Mouse (Mus musculus): ENCODE measurements at regions not wholly inside any gene's neighbourhood (a gene's known extent, or its start where the extent isn't known, plus 50 kb on each side); places are given as distances from the start of the nearest gene placed in this dataset.

DNA sequence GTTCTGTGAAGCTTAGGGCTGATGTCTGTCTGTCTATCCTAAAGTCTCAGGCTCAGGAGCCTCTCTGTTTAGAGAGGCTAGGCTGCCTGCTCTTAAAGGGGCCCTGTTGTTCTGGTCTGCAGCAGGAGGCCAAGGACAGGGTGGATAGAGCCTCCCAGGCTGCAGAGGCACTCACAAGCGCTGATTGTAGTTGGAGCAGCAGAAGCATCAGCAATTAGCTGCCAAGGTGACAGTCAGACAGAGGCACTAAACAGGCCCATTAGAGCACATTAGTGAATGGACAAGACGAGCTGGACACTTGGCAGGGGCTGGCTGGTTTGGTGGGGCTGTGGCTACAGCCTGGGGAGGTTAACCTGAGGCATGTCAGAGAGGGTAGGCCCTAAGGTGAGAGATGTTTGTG is 93.8 kb upstream of the Unc5b start:
- Histone ChIP-seq H3K36me3 (no peaks in the 10 kb centered on the region), H3K27me3 (replicated peaks) (no peaks in the 10 kb centered on the region), H3K4me3 (no peak overlapping the region), H3K4me2 (peak overlapping the region; percentile 5; the same call in 1 of the 2 replicates), H3K9me3 (replicated peaks) (no peaks in the 10 kb centered on the region), H3K9ac (no peak overlapping the region), H3K4me1 (replicated peaks) (peaks cover 66% of the 10 kb centered on the region), H3K27ac (ENCODE audit: poor library complexity, severe bottlenecking) (peak overlapping the region; percentile 70)
- 0 out of 2 replicates have a peak, but pooled peaks have one; percentile 51 for ATAC-seq (ENCODE audit: insufficient number of reproducible peaks, low FRiP score)
- 28% methylated on average over 2 of the region's 2 CpGs for whole genome bisulfite sequencing

- no peak for ATAC-seq (ENCODE audit: insufficient number of reproducible peaks, low FRiP score)
- Histone ChIP-seq H3K27me3 (replicated peaks) (no peaks in the 10 kb centered on the region), H3K4me2 (no peak overlapping the region), H3K9me3 (replicated peaks) (no peaks in the 10 kb centered on the region), H3K9ac (no peak overlapping the region), H3K27ac (ENCODE audit: poor library complexity, severe bottlenecking) (no peak overlapping the region), H3K4me1 (replicated peaks) (peaks cover 65% of the 10 kb centered on the region), H3K4me3 (no peak overlapping the region), H3K36me3 (no peaks in the 10 kb centered on the region)
- WGBS, result 62% methylated on average over 11 of the region's 11 CpGs
These were observed 92.4 kb upstream of the Unc5b start for GRCm38 (mm10) chr10:60923806-60924205.

GRCm38 (mm10) chr10:60920621-60921020 is 89.2 kb upstream of the Unc5b start:
- WGBS, result 67% methylated on average over 1 of the region's 1 CpGs
- H3K4me3 ChIP-seq, result no peak overlapping the region
- peaks cover 59% of the 10 kb centered on the region for H3K4me1 ChIP-seq (replicated peaks)
- H3K9me3 ChIP-seq (replicated peaks), result no peaks in the 10 kb centered on the region
- H3K27me3 ChIP-seq (replicated peaks), result no peaks in the 10 kb centered on the region
- H3K4me2 ChIP-seq, result no peak overlapping the region
- H3K36me3 ChIP-seq, result no peaks in the 10 kb centered on the region
- ATAC-seq (ENCODE audit: insufficient number of reproducible peaks, low FRiP score), result no peak
- H3K27ac ChIP-seq (ENCODE audit: poor library complexity, severe bottlenecking), result no peak overlapping the region
- H3K9ac ChIP-seq, result no peak overlapping the region

- H3K27ac ChIP-seq (ENCODE audit: poor library complexity, severe bottlenecking), result peak overlapping the region; percentile 74
- H3K4me3 ChIP-seq, result no peak overlapping the region
- H3K27me3 ChIP-seq (replicated peaks), result no peaks in the 10 kb centered on the region; the same call in 1 of the 2 replicates
- peaks cover 49% of the 10 kb centered on the region for H3K4me1 ChIP-seq (replicated peaks)
- peak overlapping the region; percentile 47 for H3K4me2 ChIP-seq
- H3K36me3 ChIP-seq, result no peaks in the 10 kb centered on the region
- no peaks in the 10 kb centered on the region for H3K9me3 ChIP-seq (replicated peaks)
- 11% methylated on average over 8 of the region's 8 CpGs for WGBS
- H3K9ac ChIP-seq, result no peak overlapping the region
- ATAC-seq (ENCODE audit: insufficient number of reproducible peaks, low FRiP score), result peak; percentile 54; the same call in 1 of the 2 replicates
These were observed 86.6 kb upstream of the Unc5b start for GRCm38 (mm10) chr10:60918020-60918419.

DNA sequence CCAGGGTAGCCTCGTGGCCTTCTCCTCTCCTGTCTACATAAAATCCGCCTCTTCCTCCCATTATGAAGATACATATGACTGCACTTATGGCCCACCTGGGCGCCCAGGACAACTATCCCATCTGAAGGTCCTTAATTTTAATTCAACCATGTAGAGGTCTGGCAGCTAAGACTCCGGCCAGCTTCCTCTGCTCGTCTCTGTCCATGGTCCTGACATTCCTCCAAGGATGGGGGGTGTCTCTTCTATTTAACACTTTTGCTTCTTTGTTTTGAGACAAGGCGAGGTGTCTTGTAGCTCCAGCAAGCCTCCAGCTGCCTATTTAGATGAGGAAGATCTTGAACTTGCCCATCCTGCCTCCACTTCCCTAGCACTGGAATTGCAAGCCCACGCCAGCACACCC is 83.0 kb upstream of the Unc5b start:
- 0 out of 2 replicates have a peak, but pooled peaks cover 2% of the 10 kb centered on the region for H3K9me3 ChIP-seq (replicated peaks)

DNA sequence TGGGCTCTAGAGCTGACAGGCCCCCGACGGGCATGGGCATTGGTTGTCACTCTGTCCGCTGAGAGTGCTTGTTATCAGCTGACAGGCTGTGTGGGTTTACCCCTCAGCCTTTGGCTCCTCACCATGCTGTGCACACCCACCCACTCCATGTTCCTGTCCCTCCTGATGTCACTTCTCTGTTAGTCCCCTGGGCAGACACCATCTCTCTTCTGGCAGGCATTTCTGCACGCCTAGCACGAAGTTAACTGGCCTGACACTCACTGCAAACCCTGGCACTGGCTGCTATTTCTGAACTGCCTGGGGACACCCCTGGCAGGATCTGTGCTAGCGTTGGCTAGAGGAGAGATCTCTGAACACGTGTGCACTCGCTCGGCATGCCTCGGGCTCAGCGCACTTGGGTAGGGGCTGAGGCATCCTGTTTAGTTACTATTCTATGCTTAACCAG is 82.1 kb upstream of the Unc5b start:
- 0 out of 2 replicates have a peak, but pooled peaks cover 2% of the 10 kb centered on the region for H3K9me3 ChIP-seq (replicated peaks)
- WGBS, result 72% methylated on average over 11 of the region's 11 CpGs
- H3K9ac ChIP-seq, result no peak overlapping the region
- no peak overlapping the region for H3K27ac ChIP-seq (ENCODE audit: poor library complexity, severe bottlenecking)
- no peak overlapping the region for H3K4me2 ChIP-seq
- no peaks in the 10 kb centered on the region; the same call in 1 of the 2 replicates for H3K27me3 ChIP-seq (replicated peaks)
- no peak for ATAC-seq (ENCODE audit: insufficient number of reproducible peaks, low FRiP score)
- H3K4me3 ChIP-seq, result no peak overlapping the region
- H3K4me1 ChIP-seq (replicated peaks), result peaks cover 29% of the 10 kb centered on the region
- no peaks in the 10 kb centered on the region for H3K36me3 ChIP-seq

More for the DNA sequence above, 83.0 kb upstream of the Unc5b start:
- no peak overlapping the region for H3K4me3 ChIP-seq
- no peak for ATAC-seq (ENCODE audit: insufficient number of reproducible peaks, low FRiP score)
- no peak overlapping the region for H3K4me2 ChIP-seq
- no peaks in the 10 kb centered on the region for H3K36me3 ChIP-seq
- no peaks in the 10 kb centered on the region; the same call in 1 of the 2 replicates for H3K27me3 ChIP-seq (replicated peaks)
- H3K4me1 ChIP-seq (replicated peaks), result peaks cover 36% of the 10 kb centered on the region
- H3K27ac ChIP-seq (ENCODE audit: poor library complexity, severe bottlenecking), result no peak overlapping the region
- no peak overlapping the region for H3K9ac ChIP-seq
- WGBS, result 21% methylated on average over 7 of the region's 7 CpGs

GRCm38 (mm10) chr10:60904351-60904750 is 73.0 kb upstream of the Unc5b start:
- H3K27me3 ChIP-seq (replicated peaks), result no peaks in the 10 kb centered on the region
- no peak for ATAC-seq (ENCODE audit: insufficient number of reproducible peaks, low FRiP score)
- H3K9me3 ChIP-seq (replicated peaks), result no peaks in the 10 kb centered on the region
- no peak overlapping the region for H3K27ac ChIP-seq (ENCODE audit: poor library complexity, severe bottlenecking)
- H3K9ac ChIP-seq, result no peak overlapping the region
- H3K36me3 ChIP-seq, result no peaks in the 10 kb centered on the region
- H3K4me3 ChIP-seq, result no peak overlapping the region
- WGBS, result 73% methylated on average over 7 of the region's 7 CpGs
- H3K4me2 ChIP-seq, result no peak overlapping the region
- H3K4me1 ChIP-seq (replicated peaks), result no peaks in the 10 kb centered on the region

DNA sequence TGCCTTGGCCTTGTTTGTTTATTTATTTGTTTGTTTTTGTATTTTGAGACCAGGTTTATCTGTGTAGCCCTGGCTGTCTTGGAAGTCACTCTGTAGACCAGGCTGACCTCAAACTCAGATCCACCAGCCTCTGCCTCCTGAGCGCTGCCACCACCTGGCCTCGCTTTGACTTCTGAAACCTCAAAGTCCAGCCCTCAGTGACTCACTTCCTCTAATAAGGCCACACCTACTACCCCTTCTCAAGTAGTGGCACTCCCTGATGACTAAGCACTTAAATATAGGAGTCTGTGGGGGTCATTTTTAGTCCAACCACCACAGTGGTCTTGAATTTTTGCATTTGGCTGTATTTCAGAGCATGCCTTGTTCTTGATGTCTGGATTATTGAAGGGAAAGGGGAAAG is 69.6 kb upstream of the Unc5b start:
- Histone ChIP-seq H3K27me3 (replicated peaks) (no peaks in the 10 kb centered on the region), H3K9me3 (replicated peaks) (no peaks in the 10 kb centered on the region), H3K36me3 (no peaks in the 10 kb centered on the region), H3K4me2 (no peak overlapping the region), H3K4me1 (replicated peaks) (no peaks in the 10 kb centered on the region), H3K4me3 (no peak overlapping the region), H3K27ac (ENCODE audit: poor library complexity, severe bottlenecking) (no peak overlapping the region), H3K9ac (no peak overlapping the region)
- 81% methylated on average over 2 of the region's 2 CpGs for WGBS
- ATAC-seq (ENCODE audit: insufficient number of reproducible peaks, low FRiP score), result no peak

DNA sequence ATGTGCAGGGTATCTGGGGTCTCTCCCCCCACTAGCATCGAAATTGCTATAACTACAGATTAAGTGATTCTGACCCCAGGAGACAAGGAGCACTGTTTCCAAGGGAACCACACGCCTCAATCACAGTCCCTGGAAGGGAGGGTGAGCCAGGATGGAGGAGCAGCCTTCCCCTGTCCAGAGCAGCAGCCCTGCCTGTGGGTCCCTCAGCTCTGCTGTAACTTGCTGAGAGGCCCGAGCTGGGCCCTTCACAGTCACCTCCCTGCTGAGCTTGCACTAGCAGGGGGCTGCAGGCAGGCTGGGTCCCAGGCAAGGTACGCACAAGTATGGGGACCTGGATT is 62.4 kb upstream of the Unc5b start:
- no peak overlapping the region for H3K4me2 ChIP-seq
- H3K4me1 ChIP-seq (replicated peaks), result peaks cover 18% of the 10 kb centered on the region
- no peak overlapping the region for H3K4me3 ChIP-seq
- 47% methylated on average over 4 of the region's 4 CpGs for WGBS
- no peak overlapping the region for H3K27ac ChIP-seq (ENCODE audit: poor library complexity, severe bottlenecking)
- H3K36me3 ChIP-seq, result no peaks in the 10 kb centered on the region
- no peak overlapping the region for H3K9ac ChIP-seq
- ATAC-seq (ENCODE audit: insufficient number of reproducible peaks, low FRiP score), result no peak; the same call in 1 of the 2 replicates
- no peaks in the 10 kb centered on the region; the same call in 1 of the 2 replicates for H3K27me3 ChIP-seq (replicated peaks)
- H3K9me3 ChIP-seq (replicated peaks), result no peaks in the 10 kb centered on the region

DNA sequence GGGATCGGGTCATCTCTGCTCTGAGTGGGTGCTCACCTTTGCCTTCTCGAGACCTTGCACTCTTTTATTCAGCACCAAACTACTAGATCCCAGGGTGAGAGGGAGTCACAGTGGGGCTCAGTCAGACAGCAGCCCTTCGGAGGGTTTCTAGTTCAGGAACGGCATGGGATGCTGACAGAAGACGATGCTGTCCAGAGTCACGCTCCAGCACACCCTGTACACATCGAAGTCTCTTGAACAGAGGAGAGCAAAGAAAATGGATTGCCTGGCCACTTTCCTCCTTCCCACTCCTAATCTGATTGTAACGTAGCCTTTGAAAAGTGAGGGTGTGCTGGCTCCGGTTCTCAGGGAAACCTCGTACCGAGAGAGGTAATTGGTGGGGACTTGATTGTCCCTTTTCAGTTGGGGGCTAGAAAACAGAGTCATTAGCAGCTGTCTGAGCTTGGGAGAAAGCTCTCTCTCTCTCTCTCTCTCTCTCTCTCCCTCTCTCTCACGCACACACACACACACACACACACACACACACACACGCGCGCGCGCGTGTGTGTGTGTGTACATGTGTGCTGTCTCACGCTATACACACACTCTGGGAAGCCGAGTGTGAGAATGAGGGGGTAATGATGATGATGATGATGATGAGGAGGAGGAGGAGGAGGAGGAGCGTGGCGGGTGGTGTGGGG is 61.9 kb upstream of the Unc5b start:
- Histone ChIP-seq H3K36me3 (no peaks in the 10 kb centered on the region), H3K27ac (ENCODE audit: poor library complexity, severe bottlenecking) (no peak overlapping the region), H3K9ac (no peak overlapping the region), H3K4me2 (peak overlapping the region; percentile 8; the same call in 1 of the 2 replicates), H3K9me3 (replicated peaks) (no peaks in the 10 kb centered on the region), H3K27me3 (replicated peaks) (no peaks in the 10 kb centered on the region; the same call in 1 of the 2 replicates), H3K4me3 (no peak overlapping the region), H3K4me1 (replicated peaks) (peaks cover 18% of the 10 kb centered on the region)
- no peak for ATAC-seq (ENCODE audit: insufficient number of reproducible peaks, low FRiP score)
- 57% methylated on average over 22 of the region's 22 CpGs for WGBS

DNA sequence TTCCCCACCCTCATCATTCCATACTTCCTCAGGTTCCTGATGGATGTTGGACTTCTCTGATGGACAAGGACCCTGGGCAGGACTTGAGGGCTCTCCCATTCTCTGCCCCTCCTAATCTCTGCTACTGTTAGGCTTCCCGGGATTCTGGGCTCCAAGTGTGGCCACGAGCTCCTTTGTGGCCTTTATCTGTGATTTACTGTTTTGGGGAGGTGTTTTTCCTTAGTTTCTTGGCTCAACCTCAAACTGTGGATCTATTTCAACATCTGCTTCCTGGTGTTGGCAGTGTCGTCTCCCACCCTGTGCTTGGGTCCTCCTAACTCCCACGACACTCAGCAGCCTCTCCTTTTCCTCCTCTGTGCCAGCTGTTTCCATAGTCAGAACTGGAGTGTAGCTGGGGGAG is 61.3 kb upstream of the Unc5b start:
- Histone ChIP-seq H3K36me3 (no peaks in the 10 kb centered on the region), H3K27ac (ENCODE audit: poor library complexity, severe bottlenecking) (no peak overlapping the region), H3K4me1 (replicated peaks) (peaks cover 18% of the 10 kb centered on the region), H3K4me2 (peak overlapping the region; percentile 8; the same call in 1 of the 2 replicates), H3K9ac (no peak overlapping the region), H3K4me3 (no peak overlapping the region), H3K27me3 (replicated peaks) (no peaks in the 10 kb centered on the region; the same call in 1 of the 2 replicates), H3K9me3 (replicated peaks) (no peaks in the 10 kb centered on the region)
- WGBS, result 22% methylated on average over 4 of the region's 4 CpGs
- ATAC-seq (ENCODE audit: insufficient number of reproducible peaks, low FRiP score), result no peak
